Mouse (Mus musculus) liver, embryonic 14.5 days (tissue): ENCODE measurements around the gene Srp14. TPM values are rescaled to one million over a fixed set of nuclear protein-coding genes. Genes with fewer than 3 reads are reported as not detected.
A peak's percentile ranks its signal among the peaks of the same experiment; 100 is the strongest.

ENCODE experiments used
- ATAC-seq: fragments of 200-750 bp; cut with Nextera tagmentation; 2 replicates; pipeline ENCODE4 v1.8.0; 2017; ENCODE audit warnings: moderate number of reproducible peaks, mild to moderate bottlenecking, moderate library complexity; ENCODE audit not compliant: insufficient read depth
- DNase-seq, 3 experiments: peaks; one replicate each; pipeline ENCODE4 v3.0.0-alpha.2; 2012 to 2013; ENCODE audit warnings: low read depth in 3 of 3, low spot score in 3 of 3
- H3K27ac ChIP-seq: fragments of 300-500 bp; sonication (generic); 2 replicates; pipeline ENCODE4 v1.5.1; 2014; ENCODE audit warnings: moderate library complexity, mild to moderate bottlenecking, control low read depth, inconsistent platforms
- H3K27me3 ChIP-seq: fragments of 300-500 bp; sonication (generic); 2 replicates; pipeline ENCODE4 v1.6.1; 2014; ENCODE audit warnings: mild to moderate bottlenecking, low read length, moderate library complexity; ENCODE audit not compliant: control insufficient read depth, insufficient read depth
- H3K36me3 ChIP-seq: fragments of 300-500 bp; sonication (generic); replicated peaks from 2 replicates; pipeline ENCODE4 v1.6.1; 2014; ENCODE audit warnings: low read depth; ENCODE audit not compliant: control insufficient read depth, insufficient read depth
- H3K4me1 ChIP-seq, 2 experiments: fragments of 200-500 bp in 1 of 2; fragments of 300-500 bp in 1 of 2; sonication (generic) in 1 of 2; replicated peaks; 2 replicates each; pipeline ENCODE4 v1.6.1; 2012 to 2014; ENCODE audit warnings: antibody characterized with exemption in 1 of 2, inconsistent platforms in 1 of 2, low read length in 1 of 2; ENCODE audit not compliant: control insufficient read depth in 2 of 2, insufficient read depth in 2 of 2
- H3K4me2 ChIP-seq: fragments of 300-500 bp; sonication (generic); 2 replicates; pipeline ENCODE4 v1.6.1; 2014; ENCODE audit warnings: low read depth, mild to moderate bottlenecking, control low read depth, moderate library complexity
- H3K4me3 ChIP-seq, 2 experiments: fragments of 200-500 bp in 1 of 2; fragments of 300-500 bp in 1 of 2; sonication (generic) in 1 of 2; 2 replicates each; pipeline ENCODE4 v1.5.1; 2012 to 2014; ENCODE audit warnings: low read depth in 2 of 2, low read length in 2 of 2, mild to moderate bottlenecking in 2 of 2, control low read depth in 1 of 2, inconsistent platforms in 1 of 2, moderate library complexity in 1 of 2; ENCODE audit not compliant: insufficient read depth in 1 of 2
- H3K9ac ChIP-seq: fragments of 300-500 bp; sonication (generic); replicated peaks from 2 replicates; pipeline ENCODE4 v1.6.1; 2014; ENCODE audit warnings: mild to moderate bottlenecking, control low read depth, moderate library complexity
- H3K9me3 ChIP-seq: fragments of 300-500 bp; sonication (generic); 2 replicates; pipeline ENCODE4 v1.6.1; 2016; ENCODE audit warnings: low read length, mixed read lengths; ENCODE audit not compliant: control insufficient read depth
- CTCF ChIP-seq: IDR thresholded peaks from 2 replicates; pipeline ENCODE4 v1.5.1; 2016; ENCODE audit warnings: antibody characterized with exemption, low read depth, control low read depth
- EP300 ChIP-seq: IDR thresholded peaks from 2 replicates; pipeline ENCODE4 v1.6.1; 2016; ENCODE audit warnings: antibody characterized with exemption, low read depth
- WGBS: fragments of 180-500 bp; shearing (Covaris S2); extraction: QIAGEN DNeasy Blood & Tissue Kit; methylation state at CpG from one replicate; pipeline ENCODE4 v1.1.7; 2014; ENCODE audit not compliant: insufficient replicate concordance; 5-methylcytosine and 5-hydroxymethylcytosine counted together
- polyA plus RNA-seq, 2 experiments: library from polyadenylated mRNA; depleted of rRNA in 1 of 2; stranded (reverse) in 1 of 2; unstranded in 1 of 2; fragments of >200 nt; fragmentation: Nextera tagmentation in 1 of 2; extraction: Ambion mirVana in 1 of 2; gene quantifications; 2 replicates each; pipeline versions ENCODE4 v1.2.1 to v1.2.3; 2012 to 2014

Srp14 gene
- polyA plus RNA-seq (2012; rRNA removed) (46.6 and 59.2 TPM in 2 replicates), polyA plus RNA-seq (2014; fragmentation: Nextera tagmentation; extraction: Ambion mirVana) (93.7 and 102 TPM in 2 replicates)

DNA sequence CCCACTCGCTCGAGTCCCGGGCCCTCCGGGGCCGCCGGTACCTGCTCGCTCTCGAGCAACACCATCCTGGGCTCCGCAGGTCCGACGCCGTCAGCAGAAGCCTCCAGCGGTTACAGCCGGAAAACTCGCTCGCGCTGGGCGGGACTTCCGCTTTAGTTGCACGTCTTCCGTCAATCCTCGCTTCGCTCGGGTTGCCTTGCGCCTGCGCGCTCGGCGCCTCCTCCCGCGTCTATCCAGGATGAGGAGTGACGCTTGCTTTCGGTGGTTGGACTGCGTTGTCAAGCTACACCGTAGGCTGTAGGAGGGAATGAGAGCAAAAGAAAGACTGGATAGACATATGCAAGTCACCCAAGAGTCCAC is at the start of gene Srp14:
Srp14 (minus strand) TSS at position 162 of the 360 bp plus-strand sequence.
- Histone ChIP-seq H3K27me3 (no peaks in the 10 kb centered on the region), H3K9ac (peak within 1 kb of the TSS; percentile 94), H3K4me3 (peak within 1 kb of the TSS; percentile 78 to 80), H3K4me2 (peak within 1 kb of the TSS; percentile 63), H3K36me3 (peaks cover 22% of the 10 kb centered on the region), H3K4me1 (peaks cover 5 to 26% of the 10 kb centered on the region in 2 experiments; a peak in 3 of 4 replicates), H3K27ac (peak within 1 kb of the TSS; percentile 68), H3K9me3 (no peaks in the 10 kb centered on the region)
- under 1% methylated on average over 35 of the region's 35 CpGs for WGBS
- peak; percentile 90 for ATAC-seq
- peak; percentile 90 to 93 (median 91) for DNase-seq
- no peak; the same call in 1 of the 2 replicates for TF ChIP-seq CTCF
- no peak for TF ChIP-seq EP300

GRCm38 (mm10) chr2:118526545-118526944 is 47.0 kb upstream of the Srp14 start:
- TF ChIP-seq CTCF = no peak
- no peak for TF ChIP-seq EP300

DNA sequence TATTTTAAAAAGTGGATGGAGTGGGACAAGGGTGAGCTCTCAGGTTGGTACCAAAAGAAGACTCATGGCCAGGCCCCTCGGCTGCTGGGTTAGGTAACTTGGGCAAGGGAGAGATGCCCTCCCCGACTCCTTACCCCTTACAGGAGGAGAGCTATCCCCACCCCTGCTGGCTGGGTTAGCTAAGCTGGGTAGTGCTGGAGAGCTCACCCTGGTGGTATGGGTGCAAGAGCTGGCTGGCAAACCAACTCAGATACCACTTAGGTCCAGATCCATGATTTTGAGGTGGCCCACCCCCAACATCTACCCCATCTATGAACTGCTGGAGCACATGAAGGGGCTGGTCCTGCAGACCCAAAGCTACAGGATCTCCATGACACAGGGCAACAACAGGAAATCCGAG is 45.3 kb upstream of the Srp14 start:
- TF ChIP-seq CTCF (no peak), EP300 (no peak)

More at GRCm38 (mm10) chr2:118526545-118526944, 47.0 kb upstream of the Srp14 start:
- no peak overlapping the region for H3K27ac ChIP-seq
- H3K9me3 ChIP-seq = no peaks in the 10 kb centered on the region
- H3K4me3 ChIP-seq = no peak overlapping the region
- H3K9ac ChIP-seq = no peak overlapping the region
- no peak for ATAC-seq
- peaks cover 0 to 14% of the 10 kb centered on the region in 2 experiments; a peak in 2 of 4 replicates for H3K4me1 ChIP-seq
- H3K36me3 ChIP-seq = no peaks in the 10 kb centered on the region
- DNase-seq = no peak
- WGBS = 69% methylated on average over 5 of the region's 5 CpGs
- no peaks in the 10 kb centered on the region for H3K27me3 ChIP-seq
- no peak overlapping the region for H3K4me2 ChIP-seq

DNA sequence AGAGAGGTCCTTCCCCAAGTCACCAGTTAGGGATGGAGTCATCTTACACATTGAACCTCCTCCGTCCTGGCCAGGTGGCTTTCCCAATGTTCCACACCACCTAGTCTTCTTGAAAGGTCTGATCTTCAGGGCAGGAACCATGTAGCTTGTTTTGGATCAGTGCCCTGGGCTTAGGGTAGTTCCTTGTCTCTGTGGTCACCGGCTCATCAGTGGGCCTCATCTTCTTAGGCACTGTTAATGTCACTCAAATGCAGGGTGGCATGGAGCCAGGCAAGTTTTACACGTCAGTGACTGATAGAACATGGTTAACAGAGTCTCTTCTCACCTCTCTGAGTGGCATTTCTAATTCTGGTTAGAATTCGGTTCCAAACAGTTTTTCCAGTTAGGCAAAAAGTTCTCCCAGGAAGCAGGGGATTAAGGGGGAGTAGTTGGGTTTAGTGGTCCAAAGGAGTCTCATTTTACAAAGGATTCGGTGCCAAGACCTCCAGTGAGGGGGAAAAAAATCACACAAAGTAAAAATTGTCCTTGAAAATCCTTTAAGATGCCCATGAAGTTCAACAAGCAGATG is 43.7 kb upstream of the Srp14 start:
- 49% methylated on average over 5 of the region's 5 CpGs for WGBS
- no peak overlapping the region for H3K27ac ChIP-seq
- no peak overlapping the region for H3K9ac ChIP-seq
- no peaks in the 10 kb centered on the region for H3K36me3 ChIP-seq
- no peaks in the 10 kb centered on the region for H3K9me3 ChIP-seq
- DNase-seq (no peak), ATAC-seq (no peak)
- no peak overlapping the region for H3K4me3 ChIP-seq
- peaks cover 0 to 14% of the 10 kb centered on the region in 2 experiments; a peak in 2 of 4 replicates for H3K4me1 ChIP-seq
- no peak for TF ChIP-seq EP300
- TF ChIP-seq CTCF = no peak
- H3K4me2 ChIP-seq = no peak overlapping the region
- H3K27me3 ChIP-seq = no peaks in the 10 kb centered on the region

More for the DNA sequence above, 45.3 kb upstream of the Srp14 start:
- Histone ChIP-seq H3K9ac (no peak overlapping the region), H3K4me3 (no peak overlapping the region), H3K4me2 (no peak overlapping the region), H3K27me3 (no peaks in the 10 kb centered on the region), H3K27ac (no peak overlapping the region), H3K4me1 (peaks cover 0 to 14% of the 10 kb centered on the region in 2 experiments; a peak in 2 of 4 replicates), H3K9me3 (no peaks in the 10 kb centered on the region), H3K36me3 (no peaks in the 10 kb centered on the region)
- DNase-seq = no peak
- 48% methylated on average over 3 of the region's 3 CpGs for WGBS
- no peak for ATAC-seq

DNA sequence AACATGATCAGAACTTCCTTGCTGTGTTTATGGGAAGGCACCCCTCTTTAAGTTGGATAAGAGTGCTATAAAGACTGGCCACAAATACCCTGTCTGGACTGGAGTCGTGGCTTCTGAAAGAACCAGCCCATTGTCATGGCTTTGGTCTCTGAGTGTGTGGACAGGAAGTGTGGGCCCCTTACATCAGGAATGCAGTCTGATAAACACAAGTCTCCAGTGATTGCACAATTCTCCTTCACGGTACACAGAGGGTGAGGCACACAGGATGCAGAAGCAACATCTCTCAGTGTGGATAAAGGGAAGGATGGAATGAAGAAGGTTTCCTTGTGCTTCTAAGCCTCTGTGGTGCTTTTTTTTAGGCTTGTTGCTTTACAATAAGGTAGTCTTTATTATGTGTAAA is 42.8 kb upstream of the Srp14 start:
- ATAC-seq (0 out of 2 replicates have a peak, but pooled peaks have one; percentile 35), DNase-seq (no peak)
- H3K27ac ChIP-seq = no peak overlapping the region
- TF ChIP-seq CTCF (no peak), EP300 (no peak)
- no peaks in the 10 kb centered on the region for H3K36me3 ChIP-seq
- peaks cover 0 to 14% of the 10 kb centered on the region in 2 experiments; a peak in 2 of 4 replicates for H3K4me1 ChIP-seq
- no peaks in the 10 kb centered on the region for H3K27me3 ChIP-seq
- 2% methylated on average over 2 of the region's 2 CpGs for WGBS
- H3K4me2 ChIP-seq = no peak overlapping the region
- H3K9me3 ChIP-seq = no peaks in the 10 kb centered on the region
- H3K4me3 ChIP-seq = no peak overlapping the region
- no peak overlapping the region for H3K9ac ChIP-seq
